Mouse (Mus musculus) E14TG2a.4 (cell line): ENCODE measurements around the gene Efhd2.

Experiments used
- CTCF ChIP-seq: conservative IDR thresholded peaks from 2 replicates; pipeline ENCODE4 v1.5.1; 2014; ENCODE audit warnings: low read length
- NANOG ChIP-seq: IDR thresholded peaks from 2 replicates; pipeline ENCODE4 v1.6.1; 2014; ENCODE audit warnings: borderline replicate concordance, low read length, mixed read lengths
- POU5F1 ChIP-seq: IDR thresholded peaks from 2 replicates; pipeline ENCODE4 v1.6.1; 2014; ENCODE audit warnings: low read length, borderline replicate concordance

- TF ChIP-seq CTCF (no peak), NANOG (no peak), POU5F1 (no peak)
These were observed 875 bp upstream of the Efhd2 start for GRCm38 (mm10) chr4:141875481-141876108.
